Mouse (Mus musculus) ES-E14 (cell line): ENCODE results near the gene Socs2. TPM values are rescaled to one million over a fixed set of nuclear protein-coding genes. Genes with fewer than 3 reads are reported as not detected.
"Not testable (repeated sequence)": the region's sequence is repeated elsewhere in the genome, so short reads cannot be mapped to it uniquely, and the experiment has no call there.

Source experiments
- DNase-seq: peaks from one replicate; pipeline ENCODE4 v3.0.0-alpha.2; 2013; ENCODE audit warnings: low read depth, low spot score
- H3K27ac ChIP-seq: 2 replicates; pipeline ENCODE4 v1.5.1; 2012; ENCODE audit warnings: low read depth, mild to moderate bottlenecking, low read length, moderate library complexity, mixed read lengths; ENCODE audit not compliant: poor library complexity, insufficient read depth, severe bottlenecking
- H3K36me3 ChIP-seq: 2 replicates; pipeline ENCODE4 v1.6.1; 2012; ENCODE audit warnings: mild to moderate bottlenecking, low read length, moderate library complexity, mixed read lengths; ENCODE audit not compliant: control insufficient read depth, poor library complexity, insufficient read depth, severe bottlenecking
- H3K4me1 ChIP-seq, 2 experiments: fragments of 150-350 bp in 1 of 2; sonication (generic) in 1 of 2; 2 replicates each; pipeline ENCODE4 v1.6.1; 2012; ENCODE audit warnings: low read length in 2 of 2, mild to moderate bottlenecking in 1 of 2, mixed read lengths in 1 of 2; ENCODE audit not compliant: control insufficient read depth in 2 of 2, insufficient read depth in 2 of 2, poor library complexity in 1 of 2
- H3K4me3 ChIP-seq, 2 experiments: fragments of 150-350 bp in 1 of 2; sonication (generic) in 1 of 2; 2 replicates each; pipeline ENCODE4 v1.5.1; 2012; ENCODE audit warnings: low read length in 2 of 2, low read depth in 1 of 2, mild to moderate bottlenecking in 1 of 2, mixed read lengths in 1 of 2; ENCODE audit not compliant: insufficient read depth in 1 of 2, poor library complexity in 1 of 2, severe bottlenecking in 1 of 2
- H3K9ac ChIP-seq: 2 replicates; pipeline ENCODE4 v1.6.1; 2012; ENCODE audit warnings: low read depth, mild to moderate bottlenecking, low read length, mixed read lengths; ENCODE audit not compliant: poor library complexity, insufficient read depth, severe bottlenecking
- H3K9me3 ChIP-seq: fragments of 150-350 bp; sonication (generic); 2 replicates; pipeline ENCODE4 v1.6.1; 2012; ENCODE audit warnings: low read depth, mild to moderate bottlenecking, low read length; ENCODE audit not compliant: control insufficient read depth, insufficient read depth
- CHD2 ChIP-seq: IDR thresholded peaks from 2 replicates; pipeline ENCODE4 v1.6.1; 2014; ENCODE audit warnings: mild to moderate bottlenecking, low read depth, low read length, inconsistent platforms
- HCFC1 ChIP-seq: IDR thresholded peaks from 2 replicates; pipeline ENCODE4 v1.6.1; 2012; ENCODE audit warnings: low read length, inconsistent platforms, borderline replicate concordance; ENCODE audit not compliant: insufficient read depth
- MAFK ChIP-seq: IDR thresholded peaks from 2 replicates; pipeline ENCODE4 v1.6.1; 2014; ENCODE audit warnings: mild to moderate bottlenecking, low read depth, low read length, inconsistent platforms; ENCODE audit not compliant: insufficient read depth
- ZC3H11A ChIP-seq: IDR thresholded peaks from 2 replicates; pipeline ENCODE4 v1.6.1; 2012; ENCODE audit warnings: low read depth, mild to moderate bottlenecking, inconsistent platforms, low read length, borderline replicate concordance
- ZNF384 ChIP-seq: IDR thresholded peaks from 2 replicates; pipeline ENCODE4 v1.6.1; 2012; ENCODE audit warnings: low read depth, low read length, inconsistent platforms
- in situ Hi-C, 2 experiments: fragments of 600-800 bp; cut with MboI; formaldehyde crosslinking; loops; one replicate each; pipeline ENCODE4 v1.15.1; 2025; ENCODE audit warnings: low sequenced_read_pairs in 2 of 2, inconsistent platforms in 1 of 2; ENCODE audit not compliant: unreplicated experiment in 2 of 2
- total RNA-seq: library from RNA; depleted of rRNA; stranded (reverse); fragments of 300-350 nt; gene quantifications from 2 replicates; pipeline ENCODE4 v1.2.3, GENCODE M21; 2012

Socs2 gene
- total RNA-seq, 1 experiment: 46.3 TPM

GRCm38 (mm10) chr10:95394819-95395812 is 21.9 kb downstream of the Socs2 start:
- no peak for DNase-seq

GRCm38 (mm10) chr10:95392073-95392472 is 24.9 kb downstream of the Socs2 start:
- Histone ChIP-seq H3K4me3 (no peak overlapping the region), H3K4me1 (0 out of 4 replicates have a peak, but pooled peaks cover 0 to 2% of the 10 kb centered on the region in 2 experiments), H3K36me3 (peaks cover 5% of the 10 kb centered on the region), H3K9ac (no peak overlapping the region), H3K9me3 (no peaks in the 10 kb centered on the region), H3K27ac (no peak overlapping the region)
- no peak for DNase-seq
- in situ Hi-C loops: no loop called here
- TF ChIP-seq ZNF384 (no peak), MAFK (no peak), CHD2 (no peak), HCFC1 (no peak), ZC3H11A (no peak)

More at GRCm38 (mm10) chr10:95394819-95395812, 21.9 kb downstream of the Socs2 start:
- Histone ChIP-seq H3K27ac (no peak overlapping the region), H3K36me3 (no peaks in the 10 kb centered on the region), H3K9ac (no peak overlapping the region), H3K9me3 (no peaks in the 10 kb centered on the region), H3K4me1 (peaks cover 4 to 5% of the 10 kb centered on the region in 2 experiments; a peak in 2 of 4 replicates), H3K4me3 (no peak overlapping the region)
- no peak for TF ChIP-seq ZC3H11A
- no peak for TF ChIP-seq CHD2
- no peak for TF ChIP-seq ZNF384
- TF ChIP-seq HCFC1: no peak
- no peak for TF ChIP-seq MAFK
- in situ Hi-C loops: no loop called here

GRCm38 (mm10) chr10:95390871-95391270 is 26.1 kb downstream of the Socs2 start:
- Histone ChIP-seq H3K9me3 (no peaks in the 10 kb centered on the region), H3K27ac (no peak overlapping the region), H3K9ac (no peak overlapping the region), H3K36me3 (peaks cover 7% of the 10 kb centered on the region), H3K4me3 (no peak overlapping the region), H3K4me1 (peaks cover 0 to 5% of the 10 kb centered on the region in 2 experiments; a peak in 1 of 4 replicates)
- TF ChIP-seq HCFC1: no peak
- no peak for TF ChIP-seq CHD2
- TF ChIP-seq ZC3H11A: no peak
- TF ChIP-seq ZNF384: no peak
- DNase-seq: no peak
- in situ Hi-C loops: no loop called here

- H3K36me3 ChIP-seq, H3K9me3 ChIP-seq, in situ Hi-C loops, H3K4me1 ChIP-seq, H3K27ac ChIP-seq, DNase-seq, H3K4me3 ChIP-seq, H3K9ac ChIP-seq: not testable (repeated sequence)
These were observed 27.2 kb downstream of the Socs2 start for GRCm38 (mm10) chr10:95389805-95390204.
